Mouse (Mus musculus) c-Kit-positive CD71-negative TER-119-negative erythroid progenitor cells, embryonic 14.5 days (primary cell): Measurements from ENCODE around the gene Tbc1d10b.

Experiments
- DNase-seq: peaks from one replicate; pipeline ENCODE4 v3.0.0-alpha.2; 2013; ENCODE audit warnings: low read depth

The Tbc1d10b gene

DNA sequence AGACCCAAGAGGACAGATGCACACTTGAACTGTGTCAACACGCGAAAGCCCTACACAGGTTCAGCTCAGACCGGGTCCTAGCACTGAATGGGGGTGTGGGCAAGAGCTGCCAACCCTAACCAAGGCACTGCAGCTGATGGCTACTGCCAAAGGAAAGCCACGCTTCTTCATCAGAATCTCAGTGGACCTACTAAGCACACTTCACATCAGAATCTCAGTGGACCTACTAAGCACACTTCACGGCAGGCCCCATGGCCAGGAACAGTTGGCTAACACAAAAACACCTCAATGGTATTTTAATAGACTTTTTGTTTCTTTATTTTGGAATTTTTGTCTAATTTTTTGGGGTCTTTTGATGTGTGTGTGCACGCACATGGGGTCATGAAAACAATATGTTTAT, 55.8 kb downstream of the Tbc1d10b start:
- no peak for DNase-seq

GRCm38 (mm10) chr7:127147901-127148300, 60.4 kb downstream of the Tbc1d10b start:
- DNase-seq = no peak
